Mouse (Mus musculus) right cerebral cortex, postnatal 4 days (tissue): Measurements from ENCODE around the gene Kpna2.

ENCODE experiments used
- DNase-seq: peaks from one replicate; pipeline ENCODE4 v3.0.0-alpha.2; 2022

The Kpna2 gene

DNA sequence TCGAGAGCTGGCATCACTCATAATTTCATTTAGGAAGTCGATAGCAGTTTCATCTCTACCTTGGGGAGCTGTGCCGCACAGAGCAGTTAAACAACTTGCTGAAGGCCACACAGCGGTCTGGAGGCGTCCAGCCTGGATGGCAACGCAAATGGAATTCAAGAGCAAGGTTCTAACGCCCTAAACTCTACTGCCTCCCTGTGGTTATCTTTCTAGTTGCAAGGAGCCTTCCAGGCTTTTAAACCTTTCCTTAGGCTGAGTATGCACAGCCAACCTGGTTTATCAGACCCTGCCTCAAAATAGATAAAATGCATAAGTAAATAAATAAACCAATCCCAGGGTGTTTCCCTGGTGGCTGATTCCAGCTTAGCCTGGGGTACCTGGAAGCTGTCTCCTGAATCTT is 18.9 kb downstream of the Kpna2 start:
- peak; percentile 32 for DNase-seq

DNA sequence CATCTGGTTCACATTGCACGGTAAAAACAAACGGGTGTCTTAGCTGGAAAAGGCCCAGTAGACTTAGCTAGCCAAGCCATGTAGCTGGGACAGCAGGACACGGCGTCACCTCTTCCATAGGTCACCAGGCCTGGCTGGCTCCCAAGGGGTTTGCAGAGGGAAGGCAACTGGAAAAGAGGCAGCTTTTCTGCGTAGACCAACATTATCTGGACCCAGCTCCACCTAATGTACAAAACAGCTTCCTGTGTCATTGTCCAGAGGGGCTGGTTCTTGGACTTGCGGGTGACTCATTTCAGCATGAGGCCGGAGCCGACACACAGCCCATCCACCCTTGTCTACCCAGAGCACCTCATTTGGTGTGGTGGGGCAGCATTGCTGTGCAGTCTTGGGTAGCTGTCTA is 23.1 kb downstream of the Kpna2 start:
- DNase-seq = no peak

DNA sequence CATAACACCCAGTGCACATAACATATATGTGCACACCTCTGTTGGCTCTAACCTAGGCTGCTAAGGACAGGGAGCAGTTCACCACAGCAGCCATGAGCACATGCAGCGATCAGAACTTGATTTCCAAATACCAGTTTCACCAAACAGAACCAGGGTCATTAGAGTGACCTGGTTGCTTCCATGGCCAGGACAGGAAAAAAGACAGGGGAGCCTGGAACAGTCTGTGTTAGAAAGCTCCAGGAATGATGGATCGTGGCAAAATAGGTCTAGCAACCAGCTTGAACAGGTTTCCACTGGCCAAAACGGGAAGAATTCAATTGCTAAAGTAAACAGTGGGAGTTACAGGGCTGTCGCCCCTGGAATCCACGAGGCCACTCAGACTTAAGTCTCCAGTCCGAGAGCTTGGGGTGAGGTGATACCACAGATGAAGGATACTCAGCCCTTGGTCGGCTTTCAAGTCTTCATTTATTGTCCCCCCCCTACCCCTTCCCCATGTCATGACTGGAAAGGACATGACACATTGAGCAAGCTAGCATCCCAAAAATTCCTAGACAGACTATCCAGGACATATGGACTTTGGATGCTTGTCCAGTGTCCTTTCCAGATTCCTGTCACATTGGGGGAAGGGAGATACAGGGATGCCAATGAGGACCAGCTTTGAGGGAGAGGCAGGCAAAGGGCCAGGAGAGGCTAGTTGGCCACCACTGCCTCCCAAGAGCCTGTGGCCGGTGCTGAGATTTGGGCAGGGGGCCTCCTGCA is 23.7 kb downstream of the Kpna2 start:
- no peak for DNase-seq

DNA sequence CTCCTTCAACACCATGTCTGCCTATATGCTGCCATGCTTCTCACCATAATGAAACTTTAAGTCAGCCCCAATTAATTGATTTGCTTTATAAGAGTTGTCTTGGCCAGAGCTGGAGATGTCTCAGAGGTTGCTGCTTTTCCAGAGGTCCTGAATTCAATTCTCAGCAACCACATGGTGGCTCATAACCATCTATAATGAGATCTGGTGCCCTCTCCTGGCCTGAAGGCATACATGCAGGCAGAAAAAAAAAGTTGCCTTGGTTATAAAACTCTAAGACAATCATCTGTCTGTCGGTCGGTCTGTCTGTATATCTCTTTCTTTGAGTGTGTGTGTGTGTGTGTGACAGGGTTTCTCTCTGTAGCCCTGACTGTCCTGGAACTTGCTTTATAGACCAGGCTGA is 24.9 kb downstream of the Kpna2 start:
- DNase-seq = no peak

DNA sequence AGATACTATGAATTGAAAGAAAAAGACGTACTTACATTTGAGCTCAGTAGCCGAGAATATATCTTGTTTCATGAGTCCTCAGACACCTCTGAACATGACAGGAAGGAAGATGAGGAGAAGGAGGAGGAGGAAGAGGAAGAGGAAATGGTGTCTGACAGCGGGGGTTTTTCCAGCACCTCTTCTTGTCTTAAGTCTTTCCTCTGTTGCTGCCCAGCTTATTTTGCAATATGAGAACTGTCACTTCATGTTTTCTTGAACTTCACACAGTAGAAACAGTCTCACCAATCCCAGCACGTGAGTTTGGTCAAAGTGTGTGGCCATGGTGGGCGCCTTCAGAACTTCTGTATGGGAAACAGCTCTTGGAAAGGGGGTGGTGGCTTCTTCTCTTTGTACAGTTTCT is 26.3 kb downstream of the Kpna2 start:
- no peak for DNase-seq

DNA sequence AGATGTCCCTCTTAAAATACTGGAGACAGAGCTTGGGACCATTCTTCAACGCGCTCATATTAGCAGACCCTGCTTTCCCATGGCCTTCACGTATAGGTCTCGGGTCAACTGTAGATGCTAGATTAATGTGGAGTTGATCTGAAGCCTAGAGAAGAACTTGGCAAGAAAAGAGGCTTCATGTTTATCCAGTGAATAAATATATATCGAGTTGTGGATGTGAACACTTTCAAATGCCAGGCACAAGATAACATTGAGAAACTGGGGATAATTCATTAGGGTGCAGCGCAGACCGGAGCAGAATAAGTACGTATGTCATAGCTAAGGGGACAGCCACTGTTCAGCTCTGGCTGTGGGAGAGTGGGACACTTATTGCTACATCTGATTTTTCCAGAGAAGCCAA is 29.5 kb downstream of the Kpna2 start:
- DNase-seq = no peak

DNA sequence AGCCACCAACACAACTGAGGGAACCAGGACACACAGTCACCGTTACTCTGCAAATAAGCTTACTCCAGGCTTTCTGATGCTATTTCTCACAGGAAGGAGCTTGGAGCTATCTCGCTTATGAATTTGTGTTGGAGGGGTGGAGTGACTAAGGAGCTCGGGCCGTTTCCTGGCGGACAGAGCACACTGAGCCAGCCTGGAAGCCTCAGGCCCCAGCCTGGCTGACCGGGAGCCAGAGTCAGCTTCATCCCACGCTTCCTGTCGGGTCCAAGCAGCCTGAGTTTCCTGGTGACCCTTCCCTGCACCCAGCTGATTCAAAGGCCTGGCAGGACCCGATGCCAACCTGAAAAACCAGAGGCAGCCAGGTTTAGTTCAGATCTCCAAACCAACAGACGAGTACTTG is 31.7 kb downstream of the Kpna2 start:
- no peak for DNase-seq

DNA sequence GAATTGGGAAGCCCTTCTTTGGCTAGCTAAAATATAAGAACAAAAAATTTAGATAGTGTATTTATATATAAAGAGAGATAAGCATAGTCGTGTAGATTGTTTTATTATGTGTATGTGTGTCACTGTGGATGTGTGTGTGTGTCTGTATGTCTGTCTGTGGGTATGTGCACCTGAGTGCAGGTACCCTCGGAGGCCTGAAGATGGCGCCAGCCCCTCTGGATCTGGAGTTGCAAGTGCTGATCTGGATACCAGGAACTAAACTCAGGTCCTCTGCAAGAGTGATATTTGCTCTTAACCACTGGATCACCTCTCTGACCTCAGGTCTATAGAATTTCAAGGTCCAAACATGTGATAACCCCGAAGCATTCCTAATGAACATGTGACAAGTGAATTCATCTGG is 33.5 kb downstream of the Kpna2 start:
- no peak for DNase-seq

DNA sequence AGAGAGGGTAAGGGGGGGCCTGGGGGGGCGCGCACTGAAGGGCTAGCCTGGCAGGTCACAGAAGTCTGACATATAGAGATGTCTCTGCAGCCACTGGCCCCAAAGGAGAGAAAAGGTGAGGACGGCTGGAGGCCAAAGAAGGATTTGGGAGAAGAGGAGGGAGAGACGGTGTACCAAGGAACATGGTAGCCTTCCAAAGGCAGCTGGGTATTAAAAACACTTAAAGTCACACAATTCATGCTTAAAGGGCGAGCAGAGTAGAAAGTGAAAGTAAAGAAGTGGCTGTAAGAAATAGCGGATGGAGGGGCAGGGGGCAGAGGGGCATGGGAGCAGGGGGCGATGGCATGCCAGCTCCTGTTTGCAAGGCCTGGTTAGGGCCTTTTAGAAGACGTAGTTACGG is 37.0 kb downstream of the Kpna2 start:
- no peak for DNase-seq

DNA sequence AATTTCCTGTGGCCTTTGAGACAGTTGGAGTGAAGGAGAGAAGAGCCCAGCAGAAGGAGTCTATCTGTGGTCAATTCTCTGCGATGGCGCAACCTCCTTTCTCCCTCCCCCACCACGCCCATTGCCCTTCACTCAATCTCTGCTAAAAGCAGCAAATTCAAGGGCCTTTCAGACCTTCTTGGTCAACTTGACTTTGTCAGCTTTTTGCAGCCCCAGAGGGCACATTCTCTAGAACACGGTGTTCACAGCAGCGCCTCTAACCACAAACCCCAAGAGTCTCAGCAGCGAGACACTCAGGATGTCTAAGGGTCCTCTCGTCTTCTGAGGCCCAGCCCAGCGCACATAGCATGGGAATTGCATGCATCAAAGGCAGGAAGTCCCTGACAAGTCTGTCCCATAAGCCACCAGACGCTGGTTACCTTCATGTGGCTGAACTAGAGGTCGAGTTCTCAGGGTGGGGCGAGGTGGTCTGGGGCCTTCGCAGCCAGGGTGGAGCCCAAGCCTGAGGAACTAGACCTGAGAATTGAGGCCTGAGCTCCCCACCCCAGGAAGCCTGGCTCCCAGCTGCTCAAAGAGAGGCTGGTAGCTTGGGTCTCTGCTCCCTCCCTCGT is 37.8 kb downstream of the Kpna2 start:
- no peak for DNase-seq

DNA sequence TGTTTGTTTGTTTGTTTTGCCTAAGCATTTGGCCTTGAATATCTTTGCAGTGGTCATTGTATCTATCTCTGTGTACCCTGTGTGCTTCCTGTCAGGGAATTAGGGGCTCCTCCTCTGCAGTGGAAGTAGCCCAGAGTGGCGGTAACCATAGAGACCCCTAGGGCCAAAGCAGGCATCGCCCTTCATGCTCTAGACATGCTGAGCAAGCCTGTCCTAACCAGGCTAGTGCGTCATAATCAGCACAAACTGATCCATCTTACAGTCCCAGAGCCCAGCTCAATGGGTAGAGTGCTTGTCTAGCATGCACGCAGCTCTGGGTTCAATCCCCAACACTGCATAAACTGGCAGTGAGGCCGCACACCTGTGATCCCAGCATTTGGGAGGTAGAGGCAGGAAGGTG is 40.2 kb downstream of the Kpna2 start:
- no peak for DNase-seq

DNA sequence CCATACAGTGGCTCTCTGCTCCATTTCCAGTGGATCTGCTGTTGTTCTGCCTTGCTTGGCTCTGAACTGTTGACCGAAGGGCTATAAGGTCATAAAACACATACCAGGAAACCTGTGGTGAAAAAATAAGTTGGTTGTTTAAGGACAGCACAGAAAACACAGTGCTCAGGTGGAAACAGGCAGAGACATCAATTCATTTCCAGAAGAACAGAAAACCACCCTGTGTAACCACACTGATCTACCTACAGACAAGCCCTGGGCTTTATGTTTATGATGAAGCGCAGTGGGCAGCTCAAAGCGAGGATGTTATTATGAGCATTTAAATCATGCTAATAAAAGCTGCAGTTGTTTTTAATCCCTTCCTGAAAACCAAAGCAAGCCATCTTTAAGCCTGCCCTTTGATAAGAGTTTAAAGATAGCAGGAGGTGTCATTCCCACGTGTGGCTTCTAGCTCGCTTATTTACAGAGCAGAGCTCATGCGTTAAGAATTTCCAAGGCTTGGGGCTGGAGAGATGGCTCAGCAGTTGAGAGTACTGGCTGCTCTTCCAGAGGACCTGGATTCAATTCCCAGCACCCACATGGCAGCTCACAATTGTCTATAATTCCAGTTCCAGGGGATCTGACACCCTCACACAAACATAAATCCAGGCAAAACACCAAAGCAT is 40.8 kb downstream of the Kpna2 start:
- no peak for DNase-seq

DNA sequence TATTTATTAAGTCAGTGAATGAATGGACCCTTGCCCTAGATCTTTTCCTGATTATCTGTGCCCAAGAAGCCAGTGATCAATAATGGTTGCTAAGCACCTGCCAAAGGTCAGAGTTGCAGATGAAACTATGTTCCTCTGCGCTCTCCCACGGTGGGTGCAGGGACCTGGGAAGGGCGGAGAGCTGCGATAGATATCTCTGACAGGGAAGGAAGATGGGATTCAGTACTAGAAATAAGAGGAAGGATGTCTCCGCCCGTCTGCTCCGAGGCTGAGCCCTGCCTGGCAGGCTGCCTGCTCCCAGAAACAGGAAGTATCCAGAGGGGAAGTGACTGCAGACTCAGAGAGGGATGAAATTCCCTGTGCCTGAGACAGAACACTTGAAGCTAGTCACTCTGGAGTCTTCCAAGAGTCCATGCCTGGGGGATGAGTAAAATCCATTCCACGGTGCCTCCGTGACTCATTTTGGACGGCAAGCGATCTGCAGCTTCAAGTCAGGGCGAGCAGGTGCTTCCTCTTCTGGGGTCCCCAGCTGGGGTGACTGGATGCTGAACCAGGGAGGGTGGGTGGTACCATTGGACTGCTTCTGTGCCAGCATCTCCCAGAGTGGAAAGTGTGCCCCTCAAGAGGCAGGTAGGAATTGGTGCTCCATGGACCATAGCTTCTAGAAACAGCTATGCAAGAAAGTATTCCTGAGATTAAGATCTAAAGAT is 41.9 kb downstream of the Kpna2 start:
- peak; percentile 11 for DNase-seq

DNA sequence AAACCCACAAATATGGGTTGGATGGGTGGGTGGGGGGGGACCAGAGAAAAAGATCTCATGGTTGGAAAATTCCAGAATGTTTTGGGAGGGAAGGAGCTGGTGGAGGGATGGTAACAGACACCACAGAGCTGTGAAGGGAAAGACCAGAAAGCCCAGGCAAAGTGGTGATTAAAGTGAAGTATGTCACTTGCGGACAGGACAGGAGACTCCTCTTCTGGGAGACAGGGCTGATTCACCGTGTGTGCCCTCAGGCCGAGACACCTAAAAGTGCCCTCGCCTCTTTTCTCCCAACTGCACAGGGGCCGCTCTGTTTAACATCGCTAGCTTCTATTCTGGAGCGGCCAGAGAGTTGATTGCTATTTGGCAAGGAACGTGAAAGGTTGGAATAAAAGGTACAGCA is 44.8 kb downstream of the Kpna2 start:
- DNase-seq = no peak

DNA sequence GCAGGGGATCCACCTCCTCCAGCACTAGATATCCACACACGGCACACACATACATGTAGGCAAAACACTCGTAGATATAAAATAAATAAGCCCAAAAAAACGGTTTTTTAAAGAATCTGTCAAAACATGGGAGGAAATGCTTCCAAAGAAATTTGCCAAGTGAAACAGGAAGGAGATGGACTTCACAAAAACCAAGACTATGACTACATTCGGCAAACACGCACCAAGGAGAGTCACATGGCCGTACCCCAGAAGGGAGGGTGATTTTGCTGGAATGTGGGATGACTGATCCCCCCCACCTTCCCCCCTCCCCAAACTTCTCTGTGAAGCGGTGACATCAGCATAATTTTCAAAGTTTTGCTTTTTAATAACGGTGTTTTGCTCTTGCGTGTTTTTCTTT is 45.2 kb downstream of the Kpna2 start:
- DNase-seq = no peak
